Mouse (Mus musculus) limb, embryonic 14.5 days (tissue): ENCODE data around the gene D430042O09Rik. TPM values are rescaled to one million over a fixed set of nuclear protein-coding genes. Genes with fewer than 3 reads are reported as not detected.

Experiments
- ATAC-seq: fragments of 200-750 bp; cut with Nextera tagmentation; 2 replicates; pipeline ENCODE4 v1.8.0; 2017; ENCODE audit warnings: low read depth, moderate number of reproducible peaks, moderate TSS enrichment; ENCODE audit not compliant: low FRiP score
- DNase-seq: peaks from one replicate; pipeline ENCODE4 v3.0.0-alpha.2; 2015; ENCODE audit warnings: low spot score
- H3K27ac ChIP-seq: fragments of 300-500 bp; sonication (generic); replicated peaks from 2 replicates; pipeline ENCODE4 v1.5.1; 2014; ENCODE audit warnings: low read depth, mild to moderate bottlenecking, low read length, moderate library complexity, mixed read lengths
- H3K27me3 ChIP-seq: fragments of 300-500 bp; sonication (generic); 2 replicates; pipeline ENCODE4 v1.6.1; 2014; ENCODE audit warnings: low read length, mixed read lengths; ENCODE audit not compliant: control insufficient read depth, insufficient read depth
- H3K36me3 ChIP-seq: fragments of 300-500 bp; sonication (generic); 2 replicates; pipeline ENCODE4 v1.6.1; 2014; ENCODE audit warnings: mild to moderate bottlenecking, low read length, moderate library complexity, mixed read lengths; ENCODE audit not compliant: control insufficient read depth, insufficient read depth
- H3K4me1 ChIP-seq: fragments of 300-500 bp; sonication (generic); 2 replicates; pipeline ENCODE4 v1.6.1; 2014; ENCODE audit warnings: antibody characterized with exemption, low read length, mixed read lengths; ENCODE audit not compliant: control insufficient read depth, insufficient read depth
- H3K4me2 ChIP-seq: fragments of 300-500 bp; sonication (generic); replicated peaks from 2 replicates; pipeline ENCODE4 v1.6.1; 2014; ENCODE audit warnings: low read depth, mild to moderate bottlenecking, low read length, moderate library complexity; ENCODE audit not compliant: severe bottlenecking
- H3K4me3 ChIP-seq: fragments of 300-500 bp; sonication (generic); replicated peaks from 2 replicates; pipeline ENCODE4 v1.5.1; 2014; ENCODE audit warnings: low read length
- H3K9ac ChIP-seq: fragments of 300-500 bp; sonication (generic); 2 replicates; pipeline ENCODE4 v1.6.1; 2014; ENCODE audit warnings: mild to moderate bottlenecking, low read depth, low read length, moderate library complexity; ENCODE audit not compliant: severe bottlenecking
- H3K9me3 ChIP-seq: fragments of 300-500 bp; sonication (generic); 2 replicates; pipeline ENCODE4 v1.6.1; 2016; ENCODE audit warnings: low read length; ENCODE audit not compliant: control insufficient read depth
- POLR2A ChIP-seq: fragments of 200-500 bp; IDR thresholded peaks from 2 replicates; pipeline ENCODE4 v1.8.0; 2012; ENCODE audit warnings: inconsistent platforms, mild to moderate bottlenecking, moderate library complexity, borderline replicate concordance; ENCODE audit not compliant: insufficient read depth, insufficient read length; ENCODE audit errors: extremely low read depth
- WGBS: fragments of 180-500 bp; shearing (Covaris S2); extraction: QIAGEN DNeasy Blood & Tissue Kit; methylation state at CpG from one replicate; pipeline ENCODE4 v1.1.7; 2014; 5-methylcytosine and 5-hydroxymethylcytosine counted together
- polyA plus RNA-seq, 2 experiments: library from polyadenylated mRNA; depleted of rRNA in 1 of 2; stranded (reverse) in 1 of 2; unstranded in 1 of 2; fragments of >200 nt; fragmentation: Nextera tagmentation in 1 of 2; extraction: Ambion mirVana in 1 of 2; gene quantifications; 2 replicates each; pipeline versions ENCODE4 v1.2.1 to v1.2.3; 2012 to 2014

Gene D430042O09Rik
- polyA plus RNA-seq, 2 experiments, result 8.8 to 18.9 TPM

- H3K9ac ChIP-seq, result no peak overlapping the region
- no peaks in the 10 kb centered on the region for H3K27me3 ChIP-seq
- H3K4me2 ChIP-seq, result no peak overlapping the region
- no peaks in the 10 kb centered on the region for H3K9me3 ChIP-seq
- H3K36me3 ChIP-seq, result no peaks in the 10 kb centered on the region
- H3K4me3 ChIP-seq, result no peak overlapping the region
- no peaks in the 10 kb centered on the region for H3K4me1 ChIP-seq
- no peak overlapping the region for H3K27ac ChIP-seq
- WGBS, result 86% methylated on average over 4 of the region's 4 CpGs
- ATAC-seq (no peak), DNase-seq (no peak)
- TF ChIP-seq POLR2A, result no peak
Measured at GRCm38 (mm10) chr7:125897059-125897458, 189.4 kb downstream of the D430042O09Rik start.

GRCm38 (mm10) chr7:125899036-125899435 is 191.3 kb downstream of the D430042O09Rik start:
- Histone ChIP-seq H3K4me1 (no peaks in the 10 kb centered on the region), H3K36me3 (no peaks in the 10 kb centered on the region), H3K9me3 (no peaks in the 10 kb centered on the region), H3K4me2 (no peak overlapping the region), H3K9ac (no peak overlapping the region), H3K27ac (no peak overlapping the region), H3K27me3 (no peaks in the 10 kb centered on the region), H3K4me3 (no peak overlapping the region)
- peak; percentile 12 for DNase-seq
- TF ChIP-seq POLR2A, result no peak
- 37% methylated on average over 7 of the region's 7 CpGs for WGBS
- ATAC-seq, result peak; percentile 53; the same call in 1 of the 2 replicates

GRCm38 (mm10) chr7:125899916-125900315 is 192.2 kb downstream of the D430042O09Rik start:
- WGBS, result 61% methylated on average over 2 of the region's 2 CpGs
- Histone ChIP-seq H3K4me2 (no peak overlapping the region), H3K27me3 (no peaks in the 10 kb centered on the region), H3K36me3 (no peaks in the 10 kb centered on the region), H3K9me3 (no peaks in the 10 kb centered on the region), H3K4me1 (no peaks in the 10 kb centered on the region), H3K4me3 (no peak overlapping the region), H3K27ac (no peak overlapping the region), H3K9ac (no peak overlapping the region)
- DNase-seq, result no peak
- no peak for TF ChIP-seq POLR2A
- ATAC-seq, result no peak

GRCm38 (mm10) chr7:125900386-125901161 is 192.9 kb downstream of the D430042O09Rik start:
- Histone ChIP-seq H3K27ac (no peak overlapping the region), H3K4me2 (no peak overlapping the region), H3K9me3 (no peaks in the 10 kb centered on the region), H3K36me3 (no peaks in the 10 kb centered on the region), H3K4me3 (no peak overlapping the region), H3K4me1 (no peaks in the 10 kb centered on the region), H3K9ac (no peak overlapping the region), H3K27me3 (no peaks in the 10 kb centered on the region)
- no peak for DNase-seq
- ATAC-seq, result no peak
- TF ChIP-seq POLR2A, result no peak
- 48% methylated on average over 13 of the region's 13 CpGs for WGBS

GRCm38 (mm10) chr7:125920801-125921200 is 213.1 kb downstream of the D430042O09Rik start:
- Histone ChIP-seq H3K27ac (no peak overlapping the region), H3K9me3 (no peaks in the 10 kb centered on the region; the same call in 1 of the 2 replicates), H3K4me3 (no peak overlapping the region), H3K9ac (no peak overlapping the region), H3K27me3 (no peaks in the 10 kb centered on the region), H3K4me2 (no peak overlapping the region), H3K4me1 (no peaks in the 10 kb centered on the region), H3K36me3 (no peaks in the 10 kb centered on the region)
- ATAC-seq (no peak), DNase-seq (no peak)
- 88% methylated on average over 5 of the region's 5 CpGs for WGBS
- TF ChIP-seq POLR2A, result no peak

- no peak for TF ChIP-seq POLR2A
- Histone ChIP-seq H3K9ac (no peak overlapping the region), H3K4me2 (no peak overlapping the region), H3K4me3 (no peak overlapping the region), H3K4me1 (no peaks in the 10 kb centered on the region), H3K9me3 (no peaks in the 10 kb centered on the region), H3K36me3 (no peaks in the 10 kb centered on the region), H3K27ac (no peak overlapping the region), H3K27me3 (no peaks in the 10 kb centered on the region)
- DNase-seq (no peak), ATAC-seq (no peak)
- WGBS, result 75% methylated on average over 5 of the region's 5 CpGs
Measured at GRCm38 (mm10) chr7:125924044-125924443, 216.4 kb downstream of the D430042O09Rik start.

Other genes with a start within 250 kb of the D430042O09Rik start
- gene Nsmce1, start 216.3 kb upstream of the D430042O09Rik start, polyA plus RNA-seq (2012; rRNA removed), result 61.8 and 67.2 TPM in 2 replicates
- gene Nsmce1, start 216.3 kb upstream of the D430042O09Rik start, polyA plus RNA-seq (2014; fragmentation: Nextera tagmentation; extraction: Ambion mirVana), result 121 TPM in 2 replicates
- 8.6 and 11.2 TPM in 2 replicates for gene Il4ra, start 155.8 kb upstream of the D430042O09Rik start, polyA plus RNA-seq (2012; rRNA removed)
- gene Il4ra, start 155.8 kb upstream of the D430042O09Rik start, polyA plus RNA-seq (2014; fragmentation: Nextera tagmentation; extraction: Ambion mirVana), result 7.3 and 7.8 TPM in 2 replicates
- gene Il21r, start 104.5 kb upstream of the D430042O09Rik start, polyA plus RNA-seq (2012; rRNA removed), result 1.2 and 2.0 TPM in 2 replicates
- 0.50 TPM in 2 replicates for gene Il21r, start 104.5 kb upstream of the D430042O09Rik start, polyA plus RNA-seq (2014; fragmentation: Nextera tagmentation; extraction: Ambion mirVana)
- gene Gtf3c1, start 108 bp upstream of the D430042O09Rik start, polyA plus RNA-seq (2012; rRNA removed), result 40.7 and 55.1 TPM in 2 replicates
- 27.9 and 33.0 TPM in 2 replicates for gene Gtf3c1, start 108 bp upstream of the D430042O09Rik start, polyA plus RNA-seq (2014; fragmentation: Nextera tagmentation; extraction: Ambion mirVana)